Mouse (Mus musculus) CD4-positive, CD25-positive, alpha-beta regulatory T cell, adult 4 months (primary cell): ENCODE results near the gene Ifi27l2a. TPM values are rescaled to one million over a fixed set of nuclear protein-coding genes. Genes with fewer than 3 reads are reported as not detected.

Experiments used
- ATAC-seq: one replicate; pipeline ENCODE4 v1.8.0; 2017
- polyA plus RNA-seq, 2 experiments: library from polyadenylated mRNA; unstranded; fragments of 100-300 nt; shearing (Covaris generic); gene quantifications; one replicate each; pipeline ENCODE4 v1.2.1; 2017

The Ifi27l2a gene
- polyA plus RNA-seq, 2 experiments from 2014 or later, result 1,231 to 1,594 TPM

- ATAC-seq, result peak; percentile 98
Measured at GRCm38 (mm10) chr12:103425729-103426470, 17.6 kb downstream of the Ifi27l2a start, which contains the start of gene Ddx24. Gene Ddx24 (minus strand): TSS chr12:103425830.

GRCm38 (mm10) chr12:103425016-103425728, 18.3 kb downstream of the Ifi27l2a start:
- peak; percentile 3 for ATAC-seq

- ATAC-seq, result no peak
Measured at GRCm38 (mm10) chr12:103408144-103408543, 35.3 kb downstream of the Ifi27l2a start.

GRCm38 (mm10) chr12:103407720-103408119, 35.8 kb downstream of the Ifi27l2a start, which contains the start of gene 9330161L09Rik:
Gene 9330161L09Rik (minus strand): TSS chr12:103407820.
- no peak for ATAC-seq

GRCm38 (mm10) chr12:103404131-103404530, 39.3 kb downstream of the Ifi27l2a start:
- no peak for ATAC-seq

GRCm38 (mm10) chr12:103396751-103397150, 46.7 kb downstream of the Ifi27l2a start:
- ATAC-seq, result no peak

GRCm38 (mm10) chr12:103395486-103396275, 47.8 kb downstream of the Ifi27l2a start:
- no peak for ATAC-seq

- no peak for ATAC-seq
Measured at GRCm38 (mm10) chr12:103393528-103393927, 50.0 kb downstream of the Ifi27l2a start.

Other genes starting within 250 kb of the Ifi27l2a start
- gene Prima1, start 201.5 kb downstream of the Ifi27l2a start, polyA plus RNA-seq, result not detected
- not detected for gene Fam181a, start 132.7 kb downstream of the Ifi27l2a start, polyA plus RNA-seq
- 10 to 100 TPM; 25.2 to 31.4 TPM for gene Asb2, start 87.7 kb downstream of the Ifi27l2a start, polyA plus RNA-seq
- gene Otub2, start 55.0 kb downstream of the Ifi27l2a start, polyA plus RNA-seq, result 1 to 10 TPM; 1.4 to 1.5 TPM
- under 1 TPM in 1 of 2 experiments, not detected in 1; 0.90 TPM for gene 9330161L09Rik, start 35.9 kb downstream of the Ifi27l2a start, polyA plus RNA-seq
- 100 to 1,000 TPM; 250 to 324 TPM for gene Ddx24, start 17.9 kb downstream of the Ifi27l2a start, polyA plus RNA-seq
- gene Ifi27, start 9.5 kb downstream of the Ifi27l2a start, polyA plus RNA-seq, result 100 to 1,000 TPM; 343 to 436 TPM
- gene Ifi27l2b, start 13.5 kb upstream of the Ifi27l2a start, polyA plus RNA-seq, result under 1 TPM in 1 of 2 experiments, not detected in 1; 0.40 TPM
- gene Ppp4r4, start 88.6 kb upstream of the Ifi27l2a start, polyA plus RNA-seq, result under 1 TPM in 1 of 2 experiments, not detected in 1; 0.36 TPM
- not detected for gene Serpina10, start 187.8 kb upstream of the Ifi27l2a start, polyA plus RNA-seq
- not detected for gene Serpina6, start 213.5 kb upstream of the Ifi27l2a start, polyA plus RNA-seq
- gene Serpina16, start 232.5 kb upstream of the Ifi27l2a start, polyA plus RNA-seq, result not detected